Mouse (Mus musculus): ENCODE data around the gene Unc93b1.

GRCm38 (mm10) chr19:3895171-3895631 lies 39.8 kb upstream of the Unc93b1 start:
- TF ChIP-seq CTCF (IDR thresholded peaks at IDR 0.05; ENCODE audit: extremely low read depth, insufficient read length, insufficient replicate concordance, low read depth, low read length) (no peak), POLR2A (IDR thresholded peaks at IDR 0.05; ENCODE audit: low read depth, low read length) (no peak)
